Mouse (Mus musculus) heart, adult 9 months (tissue): ENCODE measurements around the gene Rhox4f.
"Not testable (repeated sequence)": the region's sequence is repeated elsewhere in the genome, so short reads cannot be mapped to it uniquely, and the experiment has no call there.

ENCODE experiments used
- DNase-seq, 2 experiments: peaks; one replicate each; pipeline ENCODE4 v3.0.0; 2022; ENCODE audit warnings: low spot score in 2 of 2

The Rhox4f gene

GRCm38 (mm10) chrX:37607604-37608003 lies at the start of gene Rhox4f:
Gene Rhox4f, minus strand, starts transcription at chrX:37607704.
- DNase-seq, result not testable (repeated sequence)

GRCm38 (mm10) chrX:37651227-37651626 lies 43.7 kb upstream of the Rhox4f start, which contains the start of gene Rhox4g:
Gene Rhox4g, minus strand, starts transcription at chrX:37651327.
- not testable (repeated sequence) for DNase-seq

GRCm38 (mm10) chrX:37643370-37643769 lies 35.9 kb upstream of the Rhox4f start, which contains the start of gene Rhox2g:
Gene Rhox2g, minus strand, starts transcription at chrX:37643470.
- DNase-seq, result not testable (repeated sequence)

- not testable (repeated sequence) for DNase-seq
These were observed 21.0 kb upstream of the Rhox4f start, which contains the start of gene Rhox3g for GRCm38 (mm10) chrX:37628512-37628911. Gene Rhox3g, minus strand, starts transcription at chrX:37628612.

- DNase-seq, result not testable (repeated sequence)
These were observed 26.8 kb downstream of the Rhox4f start, which contains the start of gene Rhox3f for GRCm38 (mm10) chrX:37580692-37581091. Gene Rhox3f, plus strand, starts transcription at chrX:37580992.

- DNase-seq, result not testable (repeated sequence)
These were observed 34.9 kb downstream of the Rhox4f start for GRCm38 (mm10) chrX:37572638-37573037.

GRCm38 (mm10) chrX:37571105-37571504 lies 36.4 kb downstream of the Rhox4f start, which contains the start of gene Rhox2f:
Gene Rhox2f, plus strand, starts transcription at chrX:37571405.
- DNase-seq, result not testable (repeated sequence)

- not testable (repeated sequence) for DNase-seq
These were observed 50.4 kb downstream of the Rhox4f start, which contains the start of gene Rhox4e for GRCm38 (mm10) chrX:37557112-37557511. Gene Rhox4e, plus strand, starts transcription at chrX:37557412.
